Comparison of ENCODE assay signal across 23 mouse cellular contexts in the genomic region with DNA sequence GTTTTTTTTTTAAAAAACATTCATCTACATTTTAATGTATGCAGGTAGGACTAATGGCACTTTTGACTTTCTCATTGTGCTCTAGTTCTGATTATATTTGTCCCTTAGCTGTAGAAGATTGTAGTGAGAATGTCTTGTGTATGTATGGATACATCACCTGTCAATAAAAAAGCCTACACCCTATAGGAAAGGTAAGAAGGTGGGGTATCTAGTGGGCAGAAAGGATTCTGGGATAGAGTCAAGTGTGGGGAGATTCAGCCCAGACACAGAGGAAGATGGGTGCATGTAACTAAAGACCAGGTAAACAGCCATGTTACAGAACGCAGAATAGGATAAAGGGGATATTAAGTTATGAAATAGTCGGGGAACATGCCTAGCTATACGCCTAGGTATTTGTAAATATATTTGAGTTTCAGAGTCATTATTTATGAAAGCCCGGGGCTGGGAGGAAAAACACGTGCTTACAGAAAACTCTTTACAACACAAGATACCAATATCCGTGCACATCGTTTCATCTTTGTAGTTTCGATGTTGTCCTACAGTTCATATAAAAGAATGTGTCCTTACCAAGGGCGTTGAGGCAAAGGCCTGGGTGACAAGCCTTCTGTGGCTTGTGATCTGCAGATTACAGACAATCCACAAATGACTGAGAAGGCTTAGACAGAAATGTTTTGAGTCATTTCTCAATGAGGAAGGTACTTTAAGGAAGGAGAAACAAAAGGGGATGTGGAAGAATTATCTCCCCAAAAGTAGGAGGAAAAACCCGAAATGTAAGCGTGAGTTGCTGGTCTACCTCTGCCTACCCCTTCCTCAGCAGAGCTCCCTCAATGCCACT. TPM values are rescaled to one million over a fixed set of nuclear protein-coding genes. Genes with fewer than 3 reads are reported as not detected.
DNase-seq lines count a peak whose midpoint lies in the region; ATAC-seq and TF ChIP-seq lines count a peak whose summit lies in the region.
"Had no signal": no experiment of that assay in that cellular context is flagged by ENCODE, and none has a peak within 500 bp of the region (broad histone marks: within the 10 kb centered on the region; RNA-seq: fewer than 3 reads in every experiment).

No protein-coding gene starts in this region.

- no peak overlapping the region for H3K4me2 ChIP-seq in liver, embryonic 14.5 days (ENCODE audit: low read depth)
- H3K4me2 ChIP-seq: embryonic facial prominence, embryonic 15.5 days; forebrain, embryonic 15.5 days; heart, embryonic 15.5 days; hindbrain, embryonic 13.5 days; neural tube, embryonic 15.5 days had no signal

- WGBS in liver, adult 2 months = 93% methylated on average over 11 of the region's 11 CpGs
- 67% methylated on average over 11 of the region's 11 CpGs for WGBS in liver, embryonic 14.5 days (ENCODE audit: insufficient replicate concordance)

- H3K4me3 ChIP-seq in liver, adult 2 months (ENCODE audit: insufficient read depth, low read depth, low read length) = no peak overlapping the region
- no peak overlapping the region for H3K4me3 ChIP-seq in brown adipose tissue, adult 24 weeks (ENCODE audit: insufficient read depth, low read depth, low read length)
- no peak overlapping the region for H3K4me3 ChIP-seq in liver, embryonic 14.5 days (ENCODE audit: insufficient read depth in 1 of 2, low read depth in 2 of 2, low read length in 2 of 2)
- H3K4me3 ChIP-seq: embryonic facial prominence, embryonic 15.5 days; forebrain, embryonic 15.5 days; heart, embryonic 15.5 days; hindbrain, embryonic 13.5 days; neural tube, embryonic 15.5 days had no signal

- no peaks in the 10 kb centered on the region for H3K36me3 ChIP-seq in liver, adult 2 months (ENCODE audit: control insufficient read depth, insufficient read depth, low read length)
- no peaks in the 10 kb centered on the region for H3K36me3 ChIP-seq in liver, embryonic 14.5 days (replicated peaks; ENCODE audit: control insufficient read depth, insufficient read depth, low read depth)
- H3K36me3 ChIP-seq: embryonic facial prominence, embryonic 15.5 days; forebrain, embryonic 15.5 days; heart, embryonic 15.5 days; hindbrain, embryonic 13.5 days; neural tube, embryonic 15.5 days had no signal

- no peak for ATAC-seq in liver, embryonic 14.5 days (ENCODE audit: insufficient read depth)
- ATAC-seq in megakaryocyte progenitor cell, adult 5-6 weeks (replicated peaks; ENCODE audit: poor library complexity) = peak; percentile 46
- ATAC-seq: CD4-positive, CD25-positive, alpha-beta regulatory T cell, adult 4 months; forebrain, embryonic 15.5 days; Patski had no signal

- H3K9ac ChIP-seq in liver, adult 2 months (ENCODE audit: low read depth, low read length) = no peak overlapping the region
- 0 out of 2 replicates have a peak overlapping the region, but pooled peaks have one; percentile 31 for H3K9ac ChIP-seq in liver, embryonic 14.5 days (replicated peaks)
- H3K9ac ChIP-seq: embryonic facial prominence, embryonic 15.5 days; forebrain, embryonic 15.5 days; heart, embryonic 15.5 days; hindbrain, embryonic 13.5 days; neural tube, embryonic 15.5 days had no signal

- H3K9me3 ChIP-seq in liver, embryonic 14.5 days (ENCODE audit: control insufficient read depth, low read length) = no peaks in the 10 kb centered on the region
- H3K9me3 ChIP-seq: embryonic facial prominence, embryonic 15.5 days; forebrain, embryonic 15.5 days; heart, embryonic 15.5 days; hindbrain, embryonic 13.5 days; neural tube, embryonic 15.5 days had no signal

- TF ChIP-seq EP300 in liver, embryonic 14.5 days (IDR thresholded peaks at IDR 0.05; ENCODE audit: low read depth) = no peak

- peak overlapping the region; percentile 25; the same call in 1 of the 2 replicates for H3K27ac ChIP-seq in liver, adult 2 months (replicated peaks; ENCODE audit: insufficient read depth, low read depth, low read length)
- peak overlapping the region; percentile 70 for H3K27ac ChIP-seq in brown adipose tissue, adult 24 weeks (replicated peaks; ENCODE audit: low read depth, low read length)
- H3K27ac ChIP-seq in liver, embryonic 14.5 days = peak overlapping the region; percentile 36
- H3K27ac ChIP-seq: embryonic facial prominence, embryonic 15.5 days; forebrain, embryonic 15.5 days; heart, embryonic 15.5 days; hindbrain, embryonic 13.5 days; neural tube, embryonic 15.5 days had no signal

- no peaks in the 10 kb centered on the region for H3K27me3 ChIP-seq in liver, adult 2 months (ENCODE audit: control insufficient read depth, insufficient read depth, low read length)
- H3K27me3 ChIP-seq in liver, embryonic 14.5 days (ENCODE audit: control insufficient read depth, insufficient read depth, low read length) = no peaks in the 10 kb centered on the region
- H3K27me3 ChIP-seq: embryonic facial prominence, embryonic 15.5 days; forebrain, embryonic 15.5 days; heart, embryonic 15.5 days; hindbrain, embryonic 13.5 days; neural tube, embryonic 15.5 days; Patski had no signal

- H3K79me2 ChIP-seq in liver, adult 2 months (ENCODE audit: control insufficient read depth, insufficient read depth, low read length) = no peaks in the 10 kb centered on the region

- no peak for TF ChIP-seq CTCF in liver, adult 2 months (IDR thresholded peaks at IDR 0.05; ENCODE audit: low read depth, low read length)
- TF ChIP-seq CTCF in liver, embryonic 14.5 days (IDR thresholded peaks at IDR 0.05; ENCODE audit: low read depth) = no peak

- peaks cover 14% of the 10 kb centered on the region for H3K4me1 ChIP-seq in liver, adult 2 months (ENCODE audit: control insufficient read depth, insufficient read depth, low read length)
- no peaks in the 10 kb centered on the region for H3K4me1 ChIP-seq in brown adipose tissue, adult 24 weeks (ENCODE audit: control insufficient read depth, insufficient read depth, insufficient read length, low read length)
- peaks cover 30 to 46% of the 10 kb centered on the region in 2 experiments for H3K4me1 ChIP-seq in liver, embryonic 14.5 days (replicated peaks; ENCODE audit: control insufficient read depth in 2 of 2, insufficient read depth in 2 of 2, low read length in 1 of 2)
- H3K4me1 ChIP-seq: embryonic facial prominence, embryonic 15.5 days; hindbrain, embryonic 13.5 days had no signal

- no peak for TF ChIP-seq POLR2A in liver, adult 2 months (IDR thresholded peaks at IDR 0.05; ENCODE audit: extremely low read depth, insufficient read depth, low read length)

- DNase-seq in liver, adult 2 months (ENCODE audit: extremely low read depth, low read depth, low spot score) = no peak
- no peak for DNase-seq in liver
- DNase-seq in liver, embryonic 14.5 days (ENCODE audit: low read depth in 3 of 3, low spot score in 3 of 3) = no peak
- no peak for DNase-seq in lung, postnatal 10 days
- no peak for DNase-seq in thymus, postnatal 4 days
- DNase-seq in right cerebral cortex, postnatal 36 days (ENCODE audit: low spot score in 2 of 2) = no peak
- DNase-seq: adrenal gland, adult 2 months; cerebellum, adult 9-10 months; gastrocnemius, postnatal 14 days; heart, postnatal 36 days; kidney, adult 18-20 months; left cerebral cortex, postnatal 4 days; lung, adult 2 months; right cerebral cortex, adult 18-20 months had no signal

RNA-seq across cellular contexts. Expression of a gene that starts 5.6 kb away (rescaled TPM):
- total RNA-seq in liver, adult 2 months (2014; rRNA removed) = 1,217 and 1,360 TPM in 2 replicates
- polyA plus RNA-seq in liver, adult 2 months (2012; rRNA removed) = 1,719 and 1,927 TPM in 2 replicates
- 1,524 and 1,552 TPM in 2 replicates for polyA plus RNA-seq in brown adipose tissue, adult 24 weeks (2012; ENCODE audit: insufficient read depth, insufficient read length, missing spikeins)
- polyA plus RNA-seq in liver, embryonic 14.5 days (2012; rRNA removed) = 623 and 753 TPM in 2 replicates
- 1,393 and 1,455 TPM in 2 replicates for polyA plus RNA-seq in liver, embryonic 14.5 days (2014; fragmentation: Nextera tagmentation; extraction: Ambion mirVana)
- total RNA-seq in megakaryocyte progenitor cell, adult 5-6 weeks (2015) = 577 and 581 TPM in 2 replicates
- total RNA-seq in megakaryocyte progenitor cell, adult 5-6 weeks (2017) = 672 and 752 TPM in 2 replicates
